Mouse (Mus musculus) layer of hippocampus, postnatal 25 days (tissue): ENCODE results near the gene Rhox12. TPM values are rescaled to one million over a fixed set of nuclear protein-coding genes. Genes with fewer than 3 reads are reported as not detected.
A peak's percentile ranks its signal among the peaks of the same experiment; 100 is the strongest.

Source experiments
- DNase-seq, 2 experiments: peaks; one replicate each; pipeline ENCODE4 v3.0.0; 2022; ENCODE audit warnings: mixed read lengths in 2 of 2, low spot score in 1 of 2; ENCODE audit errors: extremely low spot score in 1 of 2
- total RNA-seq, 2 experiments: library from RNA; stranded (reverse); gene quantifications; 2 replicates each; pipeline ENCODE4 v1.2.3; 2021

Rhox12 gene
- not detected for total RNA-seq

- no peak for DNase-seq
Measured at GRCm38 (mm10) chrX:38110807-38111206, at the start of gene Rhox12. Gene Rhox12, minus strand, starts transcription at chrX:38110907.

- no peak for DNase-seq
Measured at GRCm38 (mm10) chrX:38159097-38159496, 48.4 kb upstream of the Rhox12 start.

- DNase-seq: no peak
Measured at GRCm38 (mm10) chrX:38121478-38121877, 10.8 kb upstream of the Rhox12 start.

- no peak for DNase-seq
Measured at GRCm38 (mm10) chrX:38120982-38121381, 10.3 kb upstream of the Rhox12 start, which contains the start of gene Rhox13. Gene Rhox13, plus strand, starts transcription at chrX:38121219.

- DNase-seq: no peak
Measured at GRCm38 (mm10) chrX:38085041-38085440, 25.7 kb downstream of the Rhox12 start, which contains the start of gene Rhox11. Gene Rhox11, minus strand, starts transcription at chrX:38085141.

- peak; percentile 20 to 55 for DNase-seq
Measured at GRCm38 (mm10) chrX:38084226-38084625, 26.5 kb downstream of the Rhox12 start.

GRCm38 (mm10) chrX:38066175-38066574 is 44.5 kb downstream of the Rhox12 start, which contains the start of gene Rhox10:
Gene Rhox10, plus strand, starts transcription at chrX:38066475.
- DNase-seq: no peak

GRCm38 (mm10) chrX:38061544-38061943 is 49.2 kb downstream of the Rhox12 start:
- peak in 1 of 2 experiments; percentile 18 for DNase-seq

Other genes starting within 250 kb of the Rhox12 start
- not detected for gene Rhox8, start 232.0 kb downstream of the Rhox12 start, total RNA-seq
- not detected for gene Rhox7b, start 213.7 kb downstream of the Rhox12 start, total RNA-seq
- gene Rhox9, start 209.1 kb downstream of the Rhox12 start, total RNA-seq: not detected
- not detected for gene Btg1-ps1, start 92.1 kb downstream of the Rhox12 start, total RNA-seq
- not detected for gene Btg1-ps2, start 67.8 kb downstream of the Rhox12 start, total RNA-seq
- not detected for gene Rhox10, start 44.4 kb downstream of the Rhox12 start, total RNA-seq
- gene Rhox11, start 25.8 kb downstream of the Rhox12 start, total RNA-seq: not detected
- not detected for gene Rhox13, start 10.3 kb upstream of the Rhox12 start, total RNA-seq
- gene Zbtb33, start 78.9 kb upstream of the Rhox12 start, total RNA-seq: 10 to 100 TPM; 24.4 to 25.7 TPM
- gene Tmem255a, start 141.5 kb upstream of the Rhox12 start, total RNA-seq: 10 to 100 TPM; 14.8 to 23.4 TPM
- not detected for gene Atp1b4, start 205.3 kb upstream of the Rhox12 start, total RNA-seq